In the genomic region with DNA sequence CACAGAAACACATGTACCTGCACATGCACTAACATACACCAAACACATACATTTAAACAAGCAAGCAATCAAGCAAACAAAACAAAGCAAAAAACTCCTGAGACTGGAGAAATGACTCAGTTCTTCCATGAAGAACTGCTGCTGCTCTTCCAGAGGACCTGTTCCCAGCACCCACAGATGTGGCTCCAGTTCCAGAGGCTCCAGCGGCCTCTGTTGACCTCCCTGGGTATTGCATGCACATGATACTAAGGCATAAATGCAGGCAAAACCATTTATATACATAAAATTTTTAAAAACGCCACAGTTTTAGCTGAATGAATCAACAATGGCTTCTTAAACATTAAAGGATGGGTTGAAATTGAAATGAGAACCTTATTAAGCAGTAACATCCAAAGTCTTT, we compare ENCODE assay signal across 14 mouse cellular contexts. TPM values are rescaled to one million over a fixed set of nuclear protein-coding genes. Genes with fewer than 3 reads are reported as not detected.
DNase-seq lines count a peak whose midpoint lies in the region; ATAC-seq and TF ChIP-seq lines count a peak whose summit lies in the region.
"Had no signal": no experiment of that assay in that cellular context is flagged by ENCODE, and none has a peak within 500 bp of the region (broad histone marks: within the 10 kb centered on the region; RNA-seq: fewer than 3 reads in every experiment).

No protein-coding gene starts in this region.

- H3K36me3 ChIP-seq in heart, postnatal 0 days (replicated peaks; ENCODE audit: control insufficient read depth, insufficient read depth, low read length): peaks cover 6% of the 10 kb centered on the region; the same call in 1 of the 2 replicates
- no peaks in the 10 kb centered on the region for H3K36me3 ChIP-seq in CH12.LX (replicated peaks in 1 of 2; ENCODE audit: control insufficient read depth in 1 of 2, insufficient read depth in 1 of 2, low read length in 1 of 2)

- no peaks in the 10 kb centered on the region for H3K9me3 ChIP-seq in heart, postnatal 0 days (replicated peaks; ENCODE audit: control insufficient read depth, low read length)
- no peaks in the 10 kb centered on the region for H3K9me3 ChIP-seq in CH12.LX (replicated peaks; ENCODE audit: low read length)

- H3K4me2 ChIP-seq in heart, postnatal 0 days (ENCODE audit: low read depth, low read length): no peak overlapping the region
- H3K4me2 ChIP-seq in CH12.LX (ENCODE audit: insufficient read depth, low read depth, poor library complexity, severe bottlenecking): no peak overlapping the region

- dilution Hi-C loops in CH12.LX (cut with MboI; ENCODE audit: extremely low pct_ligation_motif_present, extremely low pct_unique_long_range_greater_than_20kb, low sequenced_read_pairs): no loop called here

- 0 out of 2 replicates have a peak, but pooled peaks have one; percentile 0 for TF ChIP-seq CTCF in heart, postnatal 0 days (IDR thresholded peaks at IDR 0.05; ENCODE audit: low read depth)
- peak in 1 of 2 experiments; percentile 24; a peak in 2 of 4 replicates for TF ChIP-seq CTCF in CH12.LX (conservative IDR thresholded peaks at IDR 0.05 in 1 of 2, IDR thresholded peaks at IDR 0.05 in 1 of 2; ENCODE audit: low read depth in 2 of 2, low read length in 2 of 2)

- ATAC-seq in heart, postnatal 0 days (ENCODE audit: insufficient read depth, low read depth): no peak

- no peak overlapping the region for H3K27ac ChIP-seq in heart, postnatal 0 days (ENCODE audit: low read depth)
- H3K27ac ChIP-seq in CH12.LX (ENCODE audit: insufficient read depth, low read depth): no peak overlapping the region

- H3K4me3 ChIP-seq in heart, postnatal 0 days (ENCODE audit: low read depth, low read length): no peak overlapping the region
- H3K4me3 ChIP-seq in CH12.LX (replicated peaks in 1 of 3; ENCODE audit: low read depth in 2 of 3, low read length in 2 of 3, poor library complexity in 1 of 3): no peak overlapping the region

- no peak for TF ChIP-seq POLR2A in CH12.LX (IDR thresholded peaks at IDR 0.05; ENCODE audit: low read depth, low read length)

- no peaks in the 10 kb centered on the region for H3K79me2 ChIP-seq in CH12.LX (replicated peaks; ENCODE audit: control insufficient read depth, extremely low read depth, insufficient read depth, poor library complexity, severe bottlenecking)

- no peak overlapping the region for H3K9ac ChIP-seq in heart, postnatal 0 days (replicated peaks; ENCODE audit: low read depth, low read length)
- no peak overlapping the region for H3K9ac ChIP-seq in CH12.LX (ENCODE audit: insufficient read depth, low read depth)

- 59% methylated on average over 2 of the region's 2 CpGs for WGBS in heart, postnatal 0 days

- no peak for TF ChIP-seq EP300 in heart, postnatal 0 days (IDR thresholded peaks at IDR 0.05; ENCODE audit: low read depth)
- no peak for TF ChIP-seq EP300 in CH12.LX (IDR thresholded peaks at IDR 0.05; ENCODE audit: low read length)

- no peaks in the 10 kb centered on the region for H3K27me3 ChIP-seq in heart, postnatal 0 days (ENCODE audit: control insufficient read depth, insufficient read depth, low read length)
- no peaks in the 10 kb centered on the region for H3K27me3 ChIP-seq in CH12.LX (replicated peaks)

- H3K4me1 ChIP-seq in heart, postnatal 0 days (ENCODE audit: control insufficient read depth, insufficient read depth): peaks cover 5% of the 10 kb centered on the region; the same call in 1 of the 2 replicates
- no peaks in the 10 kb centered on the region for H3K4me1 ChIP-seq in CH12.LX (ENCODE audit: control insufficient read depth in 1 of 2, insufficient read depth in 2 of 2)

- DNase-seq in heart, postnatal 0 days (ENCODE audit: low spot score): no peak
- DNase-seq in heart, postnatal 10 days: no peak
- peak; percentile 24 for DNase-seq in right cerebral cortex, postnatal 14 days
- no peak for DNase-seq in right cerebral cortex, postnatal 10 days (ENCODE audit: low spot score in 2 of 2)
- DNase-seq in CH12.LX (ENCODE audit: extremely low read depth) (peak; percentile 6), ZHBTc4 (ENCODE audit: low read depth, low spot score) (peak; percentile 74)
- DNase-seq in frontal cortex, postnatal 25 days (ENCODE audit: low spot score in 2 of 2): no peak
- no peak for DNase-seq in gastrocnemius, postnatal 10 days
- DNase-seq: adrenal gland, adult 8-10 months; heart, adult 18-20 months; heart, postnatal 4 days; kidney, adult 2 months; lung, postnatal 10 days; midbrain, embryonic 14.5 days had no signal

- intact Hi-C loops in heart, postnatal 10 days (cut with DNase I): no loop called here

- in situ Hi-C loops in CH12.LX (cut with MboI; ENCODE audit: low pct_ligation_motif_present, low pct_unique_long_range_greater_than_20kb, low sequenced_read_pairs): no loop called here

- peak; percentile 12; the same call in 1 of the 2 replicates for TF ChIP-seq RAD21 in CH12.LX (IDR thresholded peaks at IDR 0.05; ENCODE audit: low read depth, low read length)

TF ChIP-seq in CH12.LX, 34 proteins besides CTCF, POLR2A, EP300 and RAD21:
- TF ChIP-seq HCFC1 (IDR thresholded peaks at IDR 0.05; ENCODE audit: low read depth, low read length): no peak
- no peak for TF ChIP-seq USF1 (IDR thresholded peaks at IDR 0.05; ENCODE audit: low read depth, low read length)
- TF ChIP-seq TBP (conservative IDR thresholded peaks at IDR 0.05; ENCODE audit: low read depth, low read length): no peak
- no peak for TF ChIP-seq ZC3H11A (IDR thresholded peaks at IDR 0.05; ENCODE audit: low read depth, low read length)
- no peak for TF ChIP-seq PAX5 (IDR thresholded peaks at IDR 0.05; ENCODE audit: low read length)
- no peak for TF ChIP-seq SIN3A (IDR thresholded peaks at IDR 0.05; ENCODE audit: low read length)
- TF ChIP-seq SMC3 (IDR thresholded peaks at IDR 0.05; ENCODE audit: low read depth, low read length): no peak
- no peak for TF ChIP-seq JUND (conservative IDR thresholded peaks at IDR 0.05; ENCODE audit: low read depth, low read length)
- TF ChIP-seq ZMIZ1 (IDR thresholded peaks at IDR 0.05; ENCODE audit: low read depth, low read length): no peak
- no peak for TF ChIP-seq MYC (IDR thresholded peaks at IDR 0.05; ENCODE audit: low read depth, low read length)
- TF ChIP-seq CHD1 (IDR thresholded peaks at IDR 0.05; ENCODE audit: low read depth, low read length): no peak
- TF ChIP-seq UBTF (IDR thresholded peaks at IDR 0.05; ENCODE audit: low read depth, low read length): no peak
- TF ChIP-seq RCOR1 (conservative IDR thresholded peaks at IDR 0.05; ENCODE audit: low read depth, low read length): no peak
- no peak for TF ChIP-seq MAX (IDR thresholded peaks at IDR 0.05; ENCODE audit: low read length)
TF ChIP-seq in CH12.LX: peak in this region for 0.

RNA-seq across cellular contexts. Expression of gene Map4k5, which starts 46.3 kb away (rescaled TPM):
- 51.0 and 55.8 TPM in 2 replicates for total RNA-seq in heart, postnatal 0 days (2014; rRNA removed; ENCODE audit: low replicate concordance)
- polyA plus RNA-seq in heart, postnatal 0 days (2015; fragmentation: Nextera tagmentation; extraction: Ambion mirVana): 19.1 and 20.2 TPM in 2 replicates
- 10 to 100 TPM; 38.7 to 40.7 TPM for total RNA-seq in heart, postnatal 10 days (2021)
- total RNA-seq in CH12.LX (2012; rRNA removed) (7.8 and 9.6 TPM in 2 replicates), CH12.LX (2014; rRNA removed) (12.5 and 14.0 TPM in 2 replicates)
- 12.5 and 13.5 TPM in 2 replicates for polyA plus RNA-seq in CH12.LX (2012; ENCODE audit: insufficient read length, low read depth)
- total RNA-seq in gastrocnemius, postnatal 10 days (2021): 10 to 100 TPM; 25.4 to 33.2 TPM

RNA-seq across cellular contexts. Expression of gene Atl1, which starts 46.9 kb away (rescaled TPM):
- 2.3 and 5.8 TPM in 2 replicates for total RNA-seq in heart, postnatal 0 days (2014; rRNA removed; ENCODE audit: low replicate concordance)
- polyA plus RNA-seq in heart, postnatal 0 days (2015; fragmentation: Nextera tagmentation; extraction: Ambion mirVana): 7.5 and 8.6 TPM in 2 replicates
- total RNA-seq in heart, postnatal 10 days (2021): 1 to 10 TPM; 5.7 to 7.8 TPM
- total RNA-seq in CH12.LX (2012; rRNA removed): 0.55 and 0.64 TPM in 2 replicates
- total RNA-seq in CH12.LX (2014; rRNA removed): 0.31 and 0.51 TPM in 2 replicates
- polyA plus RNA-seq in CH12.LX (2012; ENCODE audit: insufficient read length, low read depth): 0.52 and 0.74 TPM in 2 replicates
- total RNA-seq in gastrocnemius, postnatal 10 days (2021): 1 to 10 TPM; 4.6 to 5.2 TPM

RNA-seq across cellular contexts. Expression of gene Sav1, which starts 47.5 kb away (rescaled TPM):
- 35.5 and 48.1 TPM in 2 replicates for total RNA-seq in heart, postnatal 0 days (2014; rRNA removed; ENCODE audit: low replicate concordance)
- polyA plus RNA-seq in heart, postnatal 0 days (2015; fragmentation: Nextera tagmentation; extraction: Ambion mirVana): 4.0 and 4.3 TPM in 2 replicates
- total RNA-seq in heart, postnatal 10 days (2021): 10 to 100 TPM; 37.9 to 40.7 TPM
- 13.3 and 13.7 TPM in 2 replicates for total RNA-seq in CH12.LX (2012; rRNA removed)
- 26.2 and 28.1 TPM in 2 replicates for total RNA-seq in CH12.LX (2014; rRNA removed)
- 31.7 and 34.4 TPM in 2 replicates for polyA plus RNA-seq in CH12.LX (2012; ENCODE audit: insufficient read length, low read depth)
- 10 to 100 TPM; 36.0 to 48.8 TPM for total RNA-seq in gastrocnemius, postnatal 10 days (2021)

Comparison
In these comparisons a context has a peak if more than half of its experiments do, and no peak if none do; other contexts are left out.
1. DNase-seq: peak in right cerebral cortex, postnatal 14 days (single experiment), CH12.LX (single experiment) and ZHBTc4 (single experiment); none in heart, postnatal 0 days (single experiment), heart, postnatal 10 days (0 of 2), right cerebral cortex, postnatal 10 days (0 of 2), frontal cortex, postnatal 25 days (0 of 2) and gastrocnemius, postnatal 10 days (single experiment).